Mouse (Mus musculus): ENCODE results near the gene 1700019D03Rik. TPM values are rescaled to one million over a fixed set of nuclear protein-coding genes. Genes with fewer than 3 reads are reported as not detected.
"Not testable (repeated sequence)": the region's sequence is repeated elsewhere in the genome, so short reads cannot be mapped to it uniquely, and the experiment has no call there.

1700019D03Rik gene
- polyA plus RNA-seq, 1 experiment, result not detected

GRCm38 (mm10) chr1:52947895-52948294 is 72.1 kb downstream of the 1700019D03Rik start:
- TF ChIP-seq TAL1 (IDR thresholded peaks at IDR 0.05; ENCODE audit: low read length) (no peak), GATA1 (IDR thresholded peaks at IDR 0.05; ENCODE audit: low read length) (no peak)
- peaks cover 5% of the 10 kb centered on the region for H3K4me1 ChIP-seq (ENCODE audit: control insufficient read depth)
- H3K27me3 ChIP-seq (ENCODE audit: control insufficient read depth), result peaks cover 15% of the 10 kb centered on the region
- H3K36me3 ChIP-seq (ENCODE audit: control insufficient read depth), result no peaks in the 10 kb centered on the region
- no peak overlapping the region for H3K4me3 ChIP-seq (replicated peaks)
- no peaks in the 10 kb centered on the region for H3K9me3 ChIP-seq (ENCODE audit: control insufficient read depth, low read length)

- no peaks in the 10 kb centered on the region for H3K27me3 ChIP-seq (ENCODE audit: control insufficient read depth)
- TF ChIP-seq TAL1 (IDR thresholded peaks at IDR 0.05; ENCODE audit: low read length), result no peak
- no peak for TF ChIP-seq GATA1 (IDR thresholded peaks at IDR 0.05; ENCODE audit: low read length)
- H3K4me1 ChIP-seq (ENCODE audit: control insufficient read depth), result no peaks in the 10 kb centered on the region
- H3K36me3 ChIP-seq (ENCODE audit: control insufficient read depth), result no peaks in the 10 kb centered on the region
- H3K9me3 ChIP-seq (ENCODE audit: control insufficient read depth, low read length), result peaks cover 6% of the 10 kb centered on the region
- no peak overlapping the region for H3K4me3 ChIP-seq (replicated peaks)
Measured at GRCm38 (mm10) chr1:52939021-52939420, 81.0 kb downstream of the 1700019D03Rik start.

- no peaks in the 10 kb centered on the region for H3K36me3 ChIP-seq (ENCODE audit: control insufficient read depth)
- H3K9me3 ChIP-seq (ENCODE audit: control insufficient read depth, low read length), result peaks cover 6% of the 10 kb centered on the region
- H3K4me3 ChIP-seq (replicated peaks), result no peak overlapping the region
- TF ChIP-seq TAL1 (IDR thresholded peaks at IDR 0.05; ENCODE audit: low read length), result no peak
- no peak for TF ChIP-seq GATA1 (IDR thresholded peaks at IDR 0.05; ENCODE audit: low read length)
- H3K27me3 ChIP-seq (ENCODE audit: control insufficient read depth), result no peaks in the 10 kb centered on the region
- no peaks in the 10 kb centered on the region for H3K4me1 ChIP-seq (ENCODE audit: control insufficient read depth)
Measured at GRCm38 (mm10) chr1:52934494-52934893, 85.5 kb downstream of the 1700019D03Rik start.

- H3K9me3 ChIP-seq (ENCODE audit: control insufficient read depth, low read length); H3K4me3 ChIP-seq (replicated peaks); H3K27me3 ChIP-seq (ENCODE audit: control insufficient read depth); H3K4me1 ChIP-seq (ENCODE audit: control insufficient read depth); H3K36me3 ChIP-seq (ENCODE audit: control insufficient read depth): not testable (repeated sequence)
Measured at GRCm38 (mm10) chr1:52924482-52924881, 95.5 kb downstream of the 1700019D03Rik start.

GRCm38 (mm10) chr1:52918897-52919296 is 101.1 kb downstream of the 1700019D03Rik start:
- not testable (repeated sequence) for H3K4me3 ChIP-seq (replicated peaks); H3K4me1 ChIP-seq (ENCODE audit: control insufficient read depth); H3K27me3 ChIP-seq (ENCODE audit: control insufficient read depth); H3K36me3 ChIP-seq (ENCODE audit: control insufficient read depth); H3K9me3 ChIP-seq (ENCODE audit: control insufficient read depth, low read length)

- Histone ChIP-seq H3K9me3 (ENCODE audit: control insufficient read depth, low read length) (no peaks in the 10 kb centered on the region), H3K27me3 (ENCODE audit: control insufficient read depth) (no peaks in the 10 kb centered on the region), H3K4me1 (ENCODE audit: control insufficient read depth) (peaks cover 3% of the 10 kb centered on the region), H3K4me3 (replicated peaks) (no peak overlapping the region), H3K36me3 (ENCODE audit: control insufficient read depth) (no peaks in the 10 kb centered on the region)
- TF ChIP-seq GATA1 (IDR thresholded peaks at IDR 0.05; ENCODE audit: low read length) (no peak), TAL1 (IDR thresholded peaks at IDR 0.05; ENCODE audit: low read length) (no peak)
Measured at GRCm38 (mm10) chr1:52916655-52917054, 103.3 kb downstream of the 1700019D03Rik start.

GRCm38 (mm10) chr1:52909783-52910182 is 110.2 kb downstream of the 1700019D03Rik start:
- no peak for TF ChIP-seq TAL1 (IDR thresholded peaks at IDR 0.05; ENCODE audit: low read length)
- no peak for TF ChIP-seq GATA1 (IDR thresholded peaks at IDR 0.05; ENCODE audit: low read length)
- H3K27me3 ChIP-seq (ENCODE audit: control insufficient read depth), result no peaks in the 10 kb centered on the region
- no peaks in the 10 kb centered on the region for H3K4me1 ChIP-seq (ENCODE audit: control insufficient read depth)
- H3K36me3 ChIP-seq (ENCODE audit: control insufficient read depth), result peaks cover 2% of the 10 kb centered on the region; the same call in 1 of the 2 replicates
- no peak overlapping the region for H3K4me3 ChIP-seq (replicated peaks)
- no peaks in the 10 kb centered on the region for H3K9me3 ChIP-seq (ENCODE audit: control insufficient read depth, low read length)

GRCm38 (mm10) chr1:52884208-52884607 is 135.8 kb downstream of the 1700019D03Rik start:
- Histone ChIP-seq H3K36me3 (ENCODE audit: control insufficient read depth) (no peaks in the 10 kb centered on the region), H3K9me3 (ENCODE audit: control insufficient read depth, low read length) (no peaks in the 10 kb centered on the region), H3K4me3 (replicated peaks) (no peak overlapping the region), H3K4me1 (ENCODE audit: control insufficient read depth) (no peaks in the 10 kb centered on the region), H3K27me3 (ENCODE audit: control insufficient read depth) (no peaks in the 10 kb centered on the region)
- TF ChIP-seq TAL1 (IDR thresholded peaks at IDR 0.05; ENCODE audit: low read length), result no peak
- TF ChIP-seq GATA1 (IDR thresholded peaks at IDR 0.05; ENCODE audit: low read length), result no peak

Other genes with a start within 250 kb of the 1700019D03Rik start
- gene Inpp1, start 202.5 kb downstream of the 1700019D03Rik start, polyA plus RNA-seq (2012), result 0.01 TPM in 2 replicates
- 0.10 TPM in 1 of 2 replicates, not detected in the other for gene Hibch, start 175.2 kb downstream of the 1700019D03Rik start, polyA plus RNA-seq (2012)
- gene Mstn, start 41.5 kb upstream of the 1700019D03Rik start, polyA plus RNA-seq (2012), result not detected in 2 replicates
- not detected in 2 replicates for gene 1700019A02Rik, start 167.5 kb upstream of the 1700019D03Rik start, polyA plus RNA-seq (2012)

Data from erythroblast, embryonic 14.5 days (primary cell).